Mouse (Mus musculus): ENCODE data around the gene Eif4a1. TPM values are rescaled to one million over a fixed set of nuclear protein-coding genes. Genes with fewer than 3 reads are reported as not detected.

Eif4a1 gene
- polyA plus RNA-seq, 1 experiment = 722 TPM

DNA sequence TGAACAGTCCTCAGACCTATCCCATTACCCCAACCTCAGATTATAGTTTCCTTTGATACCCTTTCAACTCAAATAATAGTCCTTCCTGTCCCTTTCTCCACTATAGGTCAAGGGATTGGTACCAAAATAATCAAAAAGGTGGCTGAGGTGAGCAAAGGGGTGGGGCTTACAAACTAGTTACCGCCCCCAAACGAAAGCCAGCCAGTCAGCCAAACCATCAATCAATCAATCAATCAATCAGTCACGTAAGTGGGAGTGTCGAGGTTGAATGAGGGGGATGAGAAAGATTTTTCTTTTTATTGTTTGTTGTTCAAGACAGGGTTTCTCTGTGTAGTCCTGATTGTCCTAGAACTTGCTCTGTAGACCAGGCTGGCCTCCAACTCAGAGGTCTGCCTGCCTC is 49.2 kb downstream of the Eif4a1 start:
- no peaks in the 10 kb centered on the region; the same call in 1 of the 2 replicates for H3K27me3 ChIP-seq (ENCODE audit: control insufficient read depth, insufficient read depth, low read length)
- TF ChIP-seq CTCF (IDR thresholded peaks at IDR 0.05; ENCODE audit: borderline replicate concordance, control insufficient read depth, extremely low read depth, insufficient read depth, low read length, poor library complexity) = no peak
- H3K4me1 ChIP-seq (replicated peaks; ENCODE audit: control insufficient read depth, insufficient read depth, low read length) = no peaks in the 10 kb centered on the region
- WGBS = 89% methylated on average over 4 of the region's 4 CpGs
- H3K36me3 ChIP-seq (ENCODE audit: control insufficient read depth, insufficient read depth, low read length) = no peaks in the 10 kb centered on the region
- H3K4me3 ChIP-seq (ENCODE audit: control insufficient read depth, insufficient read depth, low read length) = no peak overlapping the region
- H3K27ac ChIP-seq (ENCODE audit: control insufficient read depth, insufficient read depth, low read length) = no peak overlapping the region
- no peak for DNase-seq

DNA sequence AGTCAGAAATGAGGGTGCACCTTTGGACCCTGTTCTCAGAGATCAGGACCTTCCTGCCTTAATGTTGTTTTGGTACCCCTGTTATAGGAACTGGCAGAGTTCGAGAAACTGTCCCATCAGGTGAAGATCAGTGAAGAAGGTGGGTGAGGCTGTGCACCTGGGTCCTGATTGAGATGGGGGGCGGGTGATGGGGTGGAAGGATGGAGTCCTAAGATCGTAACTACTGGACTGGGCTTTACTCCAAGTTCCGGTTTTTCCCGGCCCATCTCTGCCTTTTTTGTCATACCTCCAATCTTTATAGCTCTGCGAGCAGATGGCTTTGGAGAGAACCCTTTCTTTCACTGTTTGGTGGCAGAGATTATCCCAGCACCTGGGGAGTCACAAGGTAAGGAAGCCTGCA is 49.8 kb downstream of the Eif4a1 start:
- TF ChIP-seq POLR2A (IDR thresholded peaks at IDR 0.05; ENCODE audit: control insufficient read depth, extremely low read depth, insufficient read depth, low read length, poor library complexity) (no peak), CTCF (IDR thresholded peaks at IDR 0.05; ENCODE audit: borderline replicate concordance, control insufficient read depth, extremely low read depth, insufficient read depth, low read length, poor library complexity) (no peak)
- WGBS = 62% methylated on average over 6 of the region's 6 CpGs
- Histone ChIP-seq H3K4me3 (ENCODE audit: control insufficient read depth, insufficient read depth, low read length) (no peak overlapping the region), H3K27me3 (ENCODE audit: control insufficient read depth, insufficient read depth, low read length) (no peaks in the 10 kb centered on the region; the same call in 1 of the 2 replicates), H3K36me3 (ENCODE audit: control insufficient read depth, insufficient read depth, low read length) (no peaks in the 10 kb centered on the region), H3K27ac (ENCODE audit: control insufficient read depth, insufficient read depth, low read length) (no peak overlapping the region), H3K4me1 (replicated peaks; ENCODE audit: control insufficient read depth, insufficient read depth, low read length) (no peaks in the 10 kb centered on the region)
- DNase-seq = no peak

GRCm38 (mm10) chr11:69621571-69622268 is 50.5 kb downstream of the Eif4a1 start, which contains the start of gene Sat2:
Gene Sat2 (plus strand): TSS chr11:69622024.
- no peaks in the 10 kb centered on the region; the same call in 1 of the 2 replicates for H3K27me3 ChIP-seq (ENCODE audit: control insufficient read depth, insufficient read depth, low read length)
- TF ChIP-seq CTCF (IDR thresholded peaks at IDR 0.05; ENCODE audit: borderline replicate concordance, control insufficient read depth, extremely low read depth, insufficient read depth, low read length, poor library complexity) (no peak), POLR2A (IDR thresholded peaks at IDR 0.05; ENCODE audit: control insufficient read depth, extremely low read depth, insufficient read depth, low read length, poor library complexity) (no peak)
- H3K4me3 ChIP-seq (ENCODE audit: control insufficient read depth, insufficient read depth, low read length) = peak within 1 kb of the TSS; percentile 9; the same call in 1 of the 2 replicates
- H3K4me1 ChIP-seq (replicated peaks; ENCODE audit: control insufficient read depth, insufficient read depth, low read length) = no peaks in the 10 kb centered on the region
- no peak for DNase-seq
- H3K36me3 ChIP-seq (ENCODE audit: control insufficient read depth, insufficient read depth, low read length) = no peaks in the 10 kb centered on the region
- no peak within 1 kb of the TSS for H3K27ac ChIP-seq (ENCODE audit: control insufficient read depth, insufficient read depth, low read length)
- 30% methylated on average over 20 of the region's 20 CpGs for WGBS

GRCm38 (mm10) chr11:69620394-69621081 is 51.7 kb downstream of the Eif4a1 start:
- Histone ChIP-seq H3K27ac (ENCODE audit: control insufficient read depth, insufficient read depth, low read length) (no peak overlapping the region), H3K4me3 (ENCODE audit: control insufficient read depth, insufficient read depth, low read length) (no peak overlapping the region), H3K4me1 (replicated peaks; ENCODE audit: control insufficient read depth, insufficient read depth, low read length) (no peaks in the 10 kb centered on the region), H3K27me3 (ENCODE audit: control insufficient read depth, insufficient read depth, low read length) (no peaks in the 10 kb centered on the region; the same call in 1 of the 2 replicates), H3K36me3 (ENCODE audit: control insufficient read depth, insufficient read depth, low read length) (no peaks in the 10 kb centered on the region)
- no peak for TF ChIP-seq CTCF (IDR thresholded peaks at IDR 0.05; ENCODE audit: borderline replicate concordance, control insufficient read depth, extremely low read depth, insufficient read depth, low read length, poor library complexity)
- TF ChIP-seq POLR2A (IDR thresholded peaks at IDR 0.05; ENCODE audit: control insufficient read depth, extremely low read depth, insufficient read depth, low read length, poor library complexity) = no peak
- 88% methylated on average over 7 of the region's 7 CpGs for WGBS
- DNase-seq = no peak

DNA sequence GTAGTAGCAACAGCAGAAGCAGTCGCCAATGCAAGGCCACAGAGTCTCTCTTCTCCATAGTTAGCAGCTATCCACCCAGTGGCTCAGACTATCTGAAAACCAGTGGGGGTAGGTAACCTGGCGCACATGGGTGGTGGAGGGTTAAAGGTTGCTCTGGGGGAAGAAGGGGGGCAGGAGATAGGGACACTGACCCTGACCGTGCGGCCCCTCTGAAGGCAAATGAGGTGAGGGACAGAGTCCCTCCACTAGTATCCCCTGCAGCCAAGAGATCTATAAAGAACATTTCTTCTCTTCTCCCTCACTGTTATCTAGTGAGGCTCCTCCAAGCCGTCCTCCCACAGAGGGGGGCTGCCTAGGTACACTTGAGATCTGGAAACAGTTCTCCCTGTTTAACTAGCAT is 54.4 kb downstream of the Eif4a1 start, which contains the start of gene Shbg:
Gene Shbg, minus strand, starts transcription at position 101 of the 400 bp plus-strand sequence.
- TF ChIP-seq CTCF (IDR thresholded peaks at IDR 0.05; ENCODE audit: borderline replicate concordance, control insufficient read depth, extremely low read depth, insufficient read depth, low read length, poor library complexity) (no peak), POLR2A (IDR thresholded peaks at IDR 0.05; ENCODE audit: control insufficient read depth, extremely low read depth, insufficient read depth, low read length, poor library complexity) (no peak)
- Histone ChIP-seq H3K27ac (ENCODE audit: control insufficient read depth, insufficient read depth, low read length) (no peak within 1 kb of the TSS), H3K27me3 (ENCODE audit: control insufficient read depth, insufficient read depth, low read length) (no peaks in the 10 kb centered on the region; the same call in 1 of the 2 replicates), H3K36me3 (ENCODE audit: control insufficient read depth, insufficient read depth, low read length) (no peaks in the 10 kb centered on the region), H3K4me3 (ENCODE audit: control insufficient read depth, insufficient read depth, low read length) (no peak within 1 kb of the TSS), H3K4me1 (replicated peaks; ENCODE audit: control insufficient read depth, insufficient read depth, low read length) (0 out of 2 replicates have a peak, but pooled peaks cover 5% of the 10 kb centered on the region)
- DNase-seq = no peak
- WGBS = 83% methylated on average over 5 of the region's 5 CpGs

Other genes with a start within 250 kb of the Eif4a1 start
- 0.28 and 0.39 TPM in 2 replicates for gene Dnah2, start 123.3 kb downstream of the Eif4a1 start, polyA plus RNA-seq (2012; rRNA removed)
- gene Efnb3, start 112.2 kb downstream of the Eif4a1 start, polyA plus RNA-seq (2012; rRNA removed) = 3.7 and 8.7 TPM in 2 replicates
- gene Wrap53, start 92.2 kb downstream of the Eif4a1 start, polyA plus RNA-seq (2012; rRNA removed) = 41.2 and 48.5 TPM in 2 replicates
- 266 and 303 TPM in 2 replicates for gene Trp53, start 92.1 kb downstream of the Eif4a1 start, polyA plus RNA-seq (2012; rRNA removed)
- gene Atp1b2, start 66.5 kb downstream of the Eif4a1 start, polyA plus RNA-seq (2012; rRNA removed) = 3.4 and 4.2 TPM in 2 replicates
- gene Shbg, start 54.5 kb downstream of the Eif4a1 start, polyA plus RNA-seq (2012; rRNA removed) = not detected in 2 replicates
- 0.67 and 0.73 TPM in 2 replicates for gene Sat2, start 50.4 kb downstream of the Eif4a1 start, polyA plus RNA-seq (2012; rRNA removed)
- gene Fxr2, start 39.4 kb downstream of the Eif4a1 start, polyA plus RNA-seq (2012; rRNA removed) = 94.1 and 96.0 TPM in 2 replicates
- gene Sox15, start 17.1 kb downstream of the Eif4a1 start, polyA plus RNA-seq (2012; rRNA removed) = 0.24 and 0.52 TPM in 2 replicates
- 174 and 178 TPM in 2 replicates for gene Mpdu1, start 9.8 kb downstream of the Eif4a1 start, polyA plus RNA-seq (2012; rRNA removed)
- 101 and 117 TPM in 2 replicates for gene Cd68, start 6.3 kb downstream of the Eif4a1 start, polyA plus RNA-seq (2012; rRNA removed)
- 83.3 and 89.1 TPM in 2 replicates for gene Senp3, start 9.7 kb upstream of the Eif4a1 start, polyA plus RNA-seq (2012; rRNA removed)
- gene Tnfsf13, start 13.4 kb upstream of the Eif4a1 start, polyA plus RNA-seq (2012; rRNA removed) = 2.2 and 3.0 TPM in 2 replicates
- 12.2 and 16.3 TPM in 2 replicates for gene Tnfsf12, start 23.4 kb upstream of the Eif4a1 start, polyA plus RNA-seq (2012; rRNA removed)
- gene Tnfsfm13, start 23.7 kb upstream of the Eif4a1 start, polyA plus RNA-seq (2012; rRNA removed) = 2.7 and 3.4 TPM in 2 replicates
- 113 and 125 TPM in 2 replicates for gene Polr2a, start 86.2 kb upstream of the Eif4a1 start, polyA plus RNA-seq (2012; rRNA removed)
- 0.08 and 0.29 TPM in 2 replicates for gene Slc35g3, start 89.5 kb upstream of the Eif4a1 start, polyA plus RNA-seq (2012; rRNA removed)
- gene Zbtb4, start 93.5 kb upstream of the Eif4a1 start, polyA plus RNA-seq (2012; rRNA removed) = 32.2 and 35.6 TPM in 2 replicates
- gene Chrnb1, start 123.5 kb upstream of the Eif4a1 start, polyA plus RNA-seq (2012; rRNA removed) = 12.9 and 15.7 TPM in 2 replicates
- gene Fgf11, start 129.4 kb upstream of the Eif4a1 start, polyA plus RNA-seq (2012; rRNA removed) = 1.7 and 2.4 TPM in 2 replicates
- gene Tmem102, start 133.2 kb upstream of the Eif4a1 start, polyA plus RNA-seq (2012; rRNA removed) = 4.7 and 5.1 TPM in 2 replicates
- 0.05 TPM in 1 of 2 replicates, not detected in the other for gene Gm39566, start 142.9 kb upstream of the Eif4a1 start, polyA plus RNA-seq (2012; rRNA removed)
- gene Spem2, start 146.0 kb upstream of the Eif4a1 start, polyA plus RNA-seq (2012; rRNA removed) = 0.22 TPM in 1 of 2 replicates, not detected in the other
- 0.20 and 0.61 TPM in 2 replicates for gene Spem1, start 149.8 kb upstream of the Eif4a1 start, polyA plus RNA-seq (2012; rRNA removed)
- 14.4 and 15.3 TPM in 2 replicates for gene Nlgn2, start 165.4 kb upstream of the Eif4a1 start, polyA plus RNA-seq (2012; rRNA removed)
- 160 and 224 TPM in 2 replicates for gene Tmem256, start 166.1 kb upstream of the Eif4a1 start, polyA plus RNA-seq (2012; rRNA removed)
- 132 and 142 TPM in 2 replicates for gene Plscr3, start 174.0 kb upstream of the Eif4a1 start, polyA plus RNA-seq (2012; rRNA removed)
- 2.6 and 3.1 TPM in 2 replicates for gene Tnk1, start 186.3 kb upstream of the Eif4a1 start, polyA plus RNA-seq (2012; rRNA removed)
- gene Tmem95, start 205.6 kb upstream of the Eif4a1 start, polyA plus RNA-seq (2012; rRNA removed) = not detected in 2 replicates
- gene Kctd11, start 209.0 kb upstream of the Eif4a1 start, polyA plus RNA-seq (2012; rRNA removed) = 6.2 and 8.0 TPM in 2 replicates
- gene Acap1, start 223.1 kb upstream of the Eif4a1 start, polyA plus RNA-seq (2012; rRNA removed) = 405 and 462 TPM in 2 replicates
- gene 2810408A11Rik, start 228.6 kb upstream of the Eif4a1 start, polyA plus RNA-seq (2012; rRNA removed) = 7.1 and 10.2 TPM in 2 replicates
- gene Neurl4, start 228.6 kb upstream of the Eif4a1 start, polyA plus RNA-seq (2012; rRNA removed) = 85.3 and 90.7 TPM in 2 replicates
- 236 and 272 TPM in 2 replicates for gene Gps2, start 241.5 kb upstream of the Eif4a1 start, polyA plus RNA-seq (2012; rRNA removed)
- gene Eif5a, start 249.5 kb upstream of the Eif4a1 start, polyA plus RNA-seq (2012; rRNA removed) = 618 and 719 TPM in 2 replicates

All from thymus, adult 2 months (tissue).